ENCODE assay signal across 19 mouse cellular contexts in genomic region chr9:99750272-99750671, GRCm38 (mm10). TPM values are rescaled to one million over a fixed set of nuclear protein-coding genes. Genes with fewer than 3 reads are reported as not detected.
DNase-seq lines count a peak whose midpoint lies in the region; ATAC-seq and TF ChIP-seq lines count a peak whose summit lies in the region.
"Had no signal": no experiment of that assay in that cellular context is flagged by ENCODE, and none has a peak within 500 bp of the region (broad histone marks: within the 10 kb centered on the region; RNA-seq: fewer than 3 reads in every experiment).

No protein-coding gene starts in this region.

- H3K4me2 ChIP-seq in intestine, embryonic 14.5 days (ENCODE audit: low read length), result no peak overlapping the region
- H3K4me2 ChIP-seq in intestine, embryonic 16.5 days (ENCODE audit: low read depth, low read length), result no peak overlapping the region
- no peak overlapping the region for H3K4me2 ChIP-seq in liver, postnatal 0 days (ENCODE audit: low read depth, low read length)
- H3K4me2 ChIP-seq in liver, embryonic 12.5 days, result no peak overlapping the region

- no peaks in the 10 kb centered on the region for H3K27me3 ChIP-seq in intestine, embryonic 14.5 days (replicated peaks; ENCODE audit: control insufficient read depth, insufficient read depth, low read length)
- H3K27me3 ChIP-seq in intestine, embryonic 16.5 days (replicated peaks; ENCODE audit: control insufficient read depth, insufficient read depth, low read length), result no peaks in the 10 kb centered on the region
- H3K27me3 ChIP-seq in liver, postnatal 0 days (ENCODE audit: insufficient read depth, low read length), result no peaks in the 10 kb centered on the region
- H3K27me3 ChIP-seq in liver, embryonic 12.5 days (replicated peaks), result no peaks in the 10 kb centered on the region
- H3K27me3 ChIP-seq in E14TG2a.4 (ENCODE audit: insufficient read depth, low read length), result no peaks in the 10 kb centered on the region

- no peak overlapping the region for H3K4me3 ChIP-seq in intestine, embryonic 14.5 days (ENCODE audit: low read depth, low read length)
- H3K4me3 ChIP-seq in intestine, embryonic 16.5 days (ENCODE audit: low read length), result no peak overlapping the region
- H3K4me3 ChIP-seq in liver, postnatal 0 days (ENCODE audit: low read depth, low read length), result no peak overlapping the region
- no peak overlapping the region for H3K4me3 ChIP-seq in liver, embryonic 12.5 days
- H3K4me3 ChIP-seq in E14TG2a.4 (replicated peaks; ENCODE audit: low read length), result no peak overlapping the region
- H3K4me3 ChIP-seq: gastrocnemius, adult 2 months had no signal

- no peaks in the 10 kb centered on the region for H3K9me3 ChIP-seq in intestine, embryonic 14.5 days (ENCODE audit: control insufficient read depth, low read length)
- H3K9me3 ChIP-seq in intestine, embryonic 16.5 days (ENCODE audit: control insufficient read depth, low read length), result no peaks in the 10 kb centered on the region
- no peaks in the 10 kb centered on the region for H3K9me3 ChIP-seq in liver, postnatal 0 days (ENCODE audit: low read length)
- H3K9me3 ChIP-seq in liver, embryonic 12.5 days (replicated peaks), result no peaks in the 10 kb centered on the region
- H3K9me3 ChIP-seq in E14TG2a.4 (ENCODE audit: low read length), result peaks cover 12% of the 10 kb centered on the region

- TF ChIP-seq EP300 in liver, postnatal 0 days (IDR thresholded peaks at IDR 0.05; ENCODE audit: low read depth), result no peak

- no peaks in the 10 kb centered on the region for H3K36me3 ChIP-seq in intestine, embryonic 14.5 days (ENCODE audit: control insufficient read depth, insufficient read depth, low read length)
- H3K36me3 ChIP-seq in intestine, embryonic 16.5 days (ENCODE audit: control insufficient read depth, insufficient read depth, low read length), result no peaks in the 10 kb centered on the region
- H3K36me3 ChIP-seq in liver, postnatal 0 days (replicated peaks; ENCODE audit: insufficient read depth, low read length), result no peaks in the 10 kb centered on the region
- no peaks in the 10 kb centered on the region for H3K36me3 ChIP-seq in liver, embryonic 12.5 days
- no peaks in the 10 kb centered on the region for H3K36me3 ChIP-seq in E14TG2a.4 (ENCODE audit: insufficient read depth, low read length)

- H3K4me1 ChIP-seq in intestine, embryonic 14.5 days (replicated peaks; ENCODE audit: control insufficient read depth, insufficient read depth, low read length), result no peaks in the 10 kb centered on the region
- H3K4me1 ChIP-seq in intestine, embryonic 16.5 days (ENCODE audit: control insufficient read depth, insufficient read depth, low read length), result no peaks in the 10 kb centered on the region
- no peaks in the 10 kb centered on the region for H3K4me1 ChIP-seq in liver, postnatal 0 days (ENCODE audit: insufficient read depth)
- no peaks in the 10 kb centered on the region for H3K4me1 ChIP-seq in liver, embryonic 12.5 days
- no peaks in the 10 kb centered on the region for H3K4me1 ChIP-seq in E14TG2a.4 (replicated peaks; ENCODE audit: low read depth, low read length)

- H3K9ac ChIP-seq in intestine, embryonic 14.5 days (ENCODE audit: low read length), result no peak overlapping the region
- H3K9ac ChIP-seq in intestine, embryonic 16.5 days (ENCODE audit: low read depth, low read length), result no peak overlapping the region
- H3K9ac ChIP-seq in liver, postnatal 0 days (replicated peaks), result no peak overlapping the region
- no peak overlapping the region for H3K9ac ChIP-seq in liver, embryonic 12.5 days

- no peak overlapping the region for H3K27ac ChIP-seq in intestine, embryonic 14.5 days (ENCODE audit: low read depth)
- no peak overlapping the region for H3K27ac ChIP-seq in intestine, embryonic 16.5 days (ENCODE audit: low read length)
- no peak overlapping the region for H3K27ac ChIP-seq in liver, postnatal 0 days (ENCODE audit: low read depth)
- H3K27ac ChIP-seq in liver, embryonic 12.5 days, result no peak overlapping the region
- H3K27ac ChIP-seq: gastrocnemius, adult 2 months had no signal

- peak; percentile 27; the same call in 1 of the 2 replicates for TF ChIP-seq CTCF in liver, postnatal 0 days (IDR thresholded peaks at IDR 0.05; ENCODE audit: low read depth)
- TF ChIP-seq CTCF in E14TG2a.4 (conservative IDR thresholded peaks at IDR 0.05; ENCODE audit: low read length), result peak; percentile 31; the same call in 1 of the 2 replicates

- ATAC-seq in intestine, embryonic 14.5 days (replicated peaks; ENCODE audit: low FRiP score, low TSS enrichment, low read depth), result no peak
- no peak for ATAC-seq in intestine, embryonic 16.5 days
- ATAC-seq in liver, postnatal 0 days, result no peak
- ATAC-seq in liver, embryonic 12.5 days, result no peak
- ATAC-seq: forebrain, embryonic 14.5 days; hindbrain, embryonic 16.5 days had no signal

- 77% methylated on average over 4 of the region's 4 CpGs for WGBS in intestine, embryonic 14.5 days
- 81% methylated on average over 4 of the region's 4 CpGs for WGBS in intestine, embryonic 16.5 days
- 74% methylated on average over 4 of the region's 4 CpGs for WGBS in liver, postnatal 0 days (ENCODE audit: insufficient replicate concordance)
- 70% methylated on average over 4 of the region's 4 CpGs for WGBS in liver, embryonic 12.5 days (ENCODE audit: insufficient replicate concordance)

- DNase-seq in intestine, embryonic 14.5 days (ENCODE audit: low spot score), result peak; percentile 43
- DNase-seq in liver, postnatal 0 days, result no peak
- peak; percentile 23 for DNase-seq in brain, adult 2 months (ENCODE audit: low read depth, low spot score)
- no peak for DNase-seq in cerebellum, postnatal 10 days
- DNase-seq: adrenal gland, postnatal 10 days; cerebellum, adult 9-10 months; embryo, embryonic 11 days; gastrocnemius, adult 2 months; heart, adult 18-20 months; heart, postnatal 14 days; kidney, postnatal 25 days; left cerebral cortex, postnatal 4 days; thymus, postnatal 4 days had no signal

RNA-seq across cellular contexts. Expression of gene Cldn18, which starts 33.2 kb away (rescaled TPM):
- 3.5 and 5.1 TPM in 2 replicates for polyA plus RNA-seq in intestine, embryonic 14.5 days (2014; fragmentation: Nextera tagmentation; extraction: Ambion mirVana)
- polyA plus RNA-seq in intestine, embryonic 16.5 days (2015; fragmentation: Nextera tagmentation; extraction: Ambion mirVana), result 0.99 and 1.1 TPM in 2 replicates
- 0.12 TPM in 1 of 2 replicates, not detected in the other for polyA plus RNA-seq in liver, postnatal 0 days (2015; fragmentation: Nextera tagmentation; extraction: Ambion mirVana)
- polyA plus RNA-seq in liver, embryonic 12.5 days (2016; fragmentation: Nextera tagmentation; extraction: Ambion mirVana), result 0.12 TPM in 1 of 2 replicates, not detected in the other
- polyA plus RNA-seq: forebrain, embryonic 14.5 days; hindbrain, embryonic 16.5 days; spleen, adult 2 months had no signal

Comparison
In these comparisons a context has a peak if more than half of its experiments do, and no peak if none do; other contexts are left out.
1. DNase-seq: peak in intestine, embryonic 14.5 days (single experiment) and brain, adult 2 months (single experiment); none in liver, postnatal 0 days (single experiment) and cerebellum, postnatal 10 days (0 of 2).